Mouse (Mus musculus) adipocyte (in vitro differentiated cells): ENCODE results near the gene Morn1.

Experiments
- DNase-seq: peaks from one replicate; pipeline ENCODE4 v3.0.0-alpha.2; 2016; ENCODE audit warnings: low spot score

The Morn1 gene

DNA sequence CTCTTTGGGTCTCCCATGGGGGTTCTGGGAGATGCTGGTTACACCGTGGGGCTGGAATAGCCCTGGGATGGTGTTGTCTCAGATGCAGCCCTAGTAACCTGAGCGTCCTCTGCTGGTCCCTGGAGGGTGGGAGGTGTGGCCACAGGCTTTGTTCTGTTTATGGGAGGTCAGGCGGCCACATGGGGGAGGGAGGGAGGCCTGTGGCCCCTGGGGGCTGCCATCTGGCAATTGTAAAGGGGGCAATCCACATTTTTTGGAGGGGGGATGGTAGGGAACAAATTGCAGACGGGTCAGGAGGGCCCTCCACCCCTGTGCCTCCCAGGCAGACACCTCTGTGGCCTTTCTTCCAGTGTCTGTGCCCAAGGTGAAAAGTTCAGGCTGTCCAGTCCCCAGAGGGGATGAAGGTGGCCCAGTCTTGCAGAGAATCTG, 103.3 kb downstream of the Morn1 start:
- no peak for DNase-seq

DNA sequence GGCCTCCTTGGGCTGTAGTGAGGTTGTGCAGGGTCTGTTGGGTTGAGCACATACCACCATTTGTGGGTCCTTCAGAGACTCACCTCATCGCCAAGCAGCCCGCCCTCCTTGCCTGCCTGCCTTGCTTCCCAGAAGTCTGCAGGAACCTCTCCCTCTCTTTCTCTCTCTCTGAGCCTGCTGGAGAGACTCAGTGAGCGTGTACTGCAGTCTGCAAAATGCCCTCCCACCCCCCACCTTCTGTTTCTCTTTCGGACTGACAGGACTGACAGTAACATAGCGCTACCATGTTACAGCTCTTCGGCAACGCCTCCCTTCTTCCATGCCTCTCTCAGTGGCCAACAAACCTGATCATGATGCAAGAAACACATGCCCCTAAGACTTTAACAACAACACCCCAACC, 103.9 kb downstream of the Morn1 start:
- no peak for DNase-seq
